Mouse (Mus musculus) layer of hippocampus, adult 9-10 months (tissue): ENCODE results near the gene AC170998.1.

Source experiments
- DNase-seq: peaks from one replicate; pipeline ENCODE4 v3.0.0; 2022; ENCODE audit warnings: low spot score

AC170998.1 gene

GRCm38 (mm10) chr17:28725783-28726182 is at the start of gene AC170998.1:
Gene AC170998.1, plus strand, starts transcription at chr17:28726083.
- no peak for DNase-seq

DNA sequence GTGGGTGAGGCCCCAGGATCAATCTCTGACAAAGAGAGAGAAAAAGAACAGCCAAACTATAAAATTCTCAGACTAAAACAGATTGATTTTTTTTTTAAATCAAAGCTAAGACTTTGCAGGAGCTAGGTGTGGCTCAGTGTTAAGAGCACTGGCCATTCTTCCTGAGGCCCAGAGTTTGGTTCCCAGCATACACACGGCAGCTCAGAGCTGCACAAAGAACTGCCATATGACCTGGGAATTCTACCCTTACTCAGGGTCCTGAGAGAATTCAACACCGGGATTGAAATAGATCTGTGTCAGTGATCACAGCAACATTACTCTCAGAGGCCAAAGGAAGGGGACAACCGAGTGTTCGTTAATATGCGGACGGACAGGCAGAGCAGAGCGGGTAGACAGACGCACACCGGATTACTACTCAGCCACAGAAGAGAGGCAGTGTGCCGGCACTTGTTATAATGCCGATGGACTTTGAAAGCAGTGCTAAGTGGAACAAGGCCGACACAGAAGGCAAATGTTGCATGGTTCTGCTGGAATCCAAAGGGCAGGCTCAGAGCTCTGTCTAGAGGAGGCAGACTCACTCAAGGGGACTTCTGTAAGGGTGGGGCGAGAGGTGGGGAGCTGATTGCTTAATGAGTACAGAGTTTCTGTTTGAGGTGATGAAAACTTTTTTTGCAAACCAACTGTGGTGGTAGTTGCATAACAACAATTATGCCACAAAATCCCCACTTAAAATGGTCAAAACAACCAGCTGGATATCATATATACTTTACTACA is 43.4 kb upstream of the AC170998.1 start:
- DNase-seq, result no peak

DNA sequence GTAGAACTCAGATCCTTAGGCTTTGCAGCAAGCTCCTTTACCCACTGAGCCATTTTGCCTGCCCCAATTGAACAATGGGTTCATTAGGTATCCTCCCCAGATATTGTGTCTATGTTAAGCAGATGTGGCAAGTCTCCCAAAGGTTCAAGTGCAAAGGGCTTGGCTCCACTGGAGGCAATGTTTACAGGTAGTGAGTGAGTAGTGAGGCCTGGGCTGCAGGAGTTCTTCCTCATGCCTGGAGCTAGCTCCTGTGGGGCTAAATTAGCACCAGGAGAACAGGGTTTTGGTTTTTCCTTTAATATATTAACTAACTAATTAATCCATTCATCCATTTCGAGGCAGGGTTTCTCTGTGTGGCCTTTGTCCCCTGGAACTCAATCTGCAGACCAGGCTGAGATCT is 42.3 kb upstream of the AC170998.1 start:
- no peak for DNase-seq

- no peak for DNase-seq
Observed at GRCm38 (mm10) chr17:28684631-28685030, 41.3 kb upstream of the AC170998.1 start.

DNA sequence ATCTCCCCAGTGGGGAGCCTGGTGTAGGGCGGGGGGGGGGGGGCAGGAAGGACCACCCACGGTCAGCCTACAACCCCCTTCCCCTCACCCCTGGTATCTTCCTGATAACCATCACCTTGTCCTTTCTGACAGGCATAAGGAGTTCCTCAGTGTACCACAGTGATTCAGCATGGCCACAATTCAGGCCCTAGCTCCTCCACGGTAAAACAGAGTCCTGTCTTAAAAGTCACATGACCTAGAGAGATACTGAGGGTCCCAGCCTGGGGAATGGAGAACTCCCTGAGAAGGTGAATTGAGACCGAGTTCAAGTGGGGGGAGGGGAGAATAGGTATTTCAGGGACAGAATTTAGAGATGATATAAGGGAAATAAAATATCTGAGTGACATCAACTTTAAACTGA is 38.5 kb upstream of the AC170998.1 start:
- DNase-seq, result no peak

GRCm38 (mm10) chr17:28689586-28690283 is 36.1 kb upstream of the AC170998.1 start, which contains the start of gene Slc26a8:
Gene Slc26a8, minus strand, starts transcription at chr17:28690233.
- no peak for DNase-seq

DNA sequence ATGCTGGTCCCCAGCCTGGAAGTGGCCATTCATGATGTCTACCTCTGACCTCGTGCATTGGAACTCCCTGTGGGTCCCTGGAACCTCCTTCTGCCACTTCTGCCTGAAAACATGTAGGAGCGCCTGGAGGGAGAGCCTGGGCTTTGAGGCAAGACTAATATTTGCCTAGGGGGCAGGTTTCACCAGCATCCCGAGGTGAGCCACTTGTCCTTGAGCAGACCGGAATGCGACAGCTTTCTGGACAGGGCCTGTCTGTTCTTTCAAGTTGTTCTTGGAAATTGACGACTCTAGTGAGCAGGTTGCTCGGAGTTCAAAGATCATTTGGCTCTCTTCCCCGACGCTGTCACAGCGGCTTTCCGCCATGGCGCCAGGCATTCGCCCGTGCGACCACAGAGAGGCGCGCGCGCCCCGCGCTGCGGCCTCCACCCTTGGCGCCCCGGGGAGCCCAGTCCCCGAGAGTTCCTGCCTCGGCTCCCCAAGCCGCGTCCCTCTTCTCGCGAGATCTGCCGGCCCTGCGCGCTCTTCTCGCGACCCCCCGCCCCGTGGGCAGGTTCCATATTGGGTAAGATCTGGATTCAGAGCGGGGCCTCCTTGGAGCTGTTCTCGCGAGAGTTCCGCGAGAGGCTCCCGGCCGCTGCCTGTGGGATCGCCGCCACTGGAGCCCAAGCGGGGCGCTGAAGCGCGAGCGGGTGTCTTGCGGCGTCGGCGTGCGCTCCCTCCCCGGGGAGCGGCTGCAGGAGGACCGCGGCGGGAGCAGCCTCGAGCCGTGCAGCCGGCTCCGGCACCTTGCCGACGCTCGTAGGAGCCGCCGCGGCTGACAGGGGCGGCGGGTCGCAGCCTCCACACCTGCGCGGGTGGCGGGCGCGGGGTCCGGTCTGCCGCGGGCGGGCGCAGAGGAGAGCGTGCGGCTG is 34.9 kb upstream of the AC170998.1 start, which contains the start of gene Mapk14:
Mapk14 (plus strand) TSS at position 554 of the 911 bp plus-strand sequence.
- peak; percentile 98 for DNase-seq

DNA sequence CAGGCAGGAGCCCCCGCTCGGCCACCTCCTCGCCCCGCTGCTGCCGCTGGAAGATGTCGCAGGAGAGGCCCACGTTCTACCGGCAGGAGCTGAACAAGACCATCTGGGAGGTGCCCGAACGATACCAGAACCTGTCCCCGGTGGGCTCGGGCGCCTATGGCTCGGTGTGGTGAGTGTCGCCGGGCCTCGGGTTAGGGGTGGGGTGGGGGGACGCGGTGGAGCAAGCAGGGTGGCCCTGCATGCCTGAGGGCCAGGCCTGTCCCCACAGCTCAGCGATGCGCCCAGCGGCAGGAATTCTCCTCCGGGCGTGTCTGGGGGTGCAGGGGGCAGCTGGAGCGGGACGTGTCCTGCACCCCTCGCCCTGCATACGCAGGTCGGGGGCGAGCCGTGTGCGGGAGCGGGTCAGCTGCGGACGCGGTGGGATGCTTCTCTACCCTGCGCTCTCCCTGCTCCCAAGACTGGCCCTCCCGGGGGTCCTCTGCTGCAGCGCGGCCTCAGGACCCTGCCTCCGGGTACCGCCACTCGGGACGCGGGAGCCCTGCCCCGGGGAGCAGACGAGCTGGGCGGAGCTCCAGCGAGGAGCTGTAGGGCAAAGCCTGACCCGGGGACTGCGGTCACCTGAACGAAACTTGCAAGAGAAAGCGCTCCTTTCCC is 34.1 kb upstream of the AC170998.1 start:
- no peak for DNase-seq

DNA sequence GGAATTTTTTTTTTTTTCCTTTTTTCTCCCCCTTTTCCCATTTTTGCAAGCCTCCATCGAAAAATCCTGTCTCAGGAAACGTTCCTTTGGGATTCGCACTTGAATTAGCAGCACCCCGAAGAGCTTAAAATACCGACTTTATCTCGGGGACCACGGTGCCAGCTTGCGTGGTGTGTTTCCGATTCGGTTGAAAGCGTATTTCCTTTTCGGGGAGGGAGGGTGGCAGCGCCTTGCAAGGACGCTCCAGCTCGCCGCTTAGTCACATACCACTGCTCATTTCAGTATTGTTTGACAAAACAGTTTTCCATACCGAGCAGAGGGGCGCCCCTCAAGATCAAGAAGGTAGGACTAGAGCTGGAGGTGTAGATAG is 33.6 kb upstream of the AC170998.1 start:
- DNase-seq, result no peak

GRCm38 (mm10) chr17:28693086-28693485 is 32.8 kb upstream of the AC170998.1 start:
- no peak for DNase-seq

GRCm38 (mm10) chr17:28694078-28694477 is 31.8 kb upstream of the AC170998.1 start:
- DNase-seq, result no peak

GRCm38 (mm10) chr17:28694832-28695231 is 31.1 kb upstream of the AC170998.1 start:
- no peak for DNase-seq

DNA sequence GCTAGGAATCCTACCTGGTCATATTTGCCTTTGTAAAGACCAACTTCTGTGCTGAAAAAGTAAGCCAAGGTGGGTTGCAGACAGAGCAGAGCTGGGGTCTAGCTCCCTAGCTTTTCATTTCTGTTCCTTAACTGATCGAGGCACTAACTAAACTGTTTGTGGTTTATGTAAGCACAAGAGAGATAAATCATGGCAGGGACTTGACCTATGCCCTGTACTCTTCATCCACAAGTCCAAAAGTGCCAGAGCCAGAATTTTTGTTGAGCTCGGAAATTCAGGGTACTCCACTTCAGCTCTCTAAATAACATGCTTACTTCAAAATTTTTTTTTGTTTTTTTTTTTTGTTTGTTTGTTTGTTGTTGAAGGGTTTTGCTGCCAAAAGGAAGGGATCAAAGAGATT is 29.2 kb upstream of the AC170998.1 start:
- no peak for DNase-seq

DNA sequence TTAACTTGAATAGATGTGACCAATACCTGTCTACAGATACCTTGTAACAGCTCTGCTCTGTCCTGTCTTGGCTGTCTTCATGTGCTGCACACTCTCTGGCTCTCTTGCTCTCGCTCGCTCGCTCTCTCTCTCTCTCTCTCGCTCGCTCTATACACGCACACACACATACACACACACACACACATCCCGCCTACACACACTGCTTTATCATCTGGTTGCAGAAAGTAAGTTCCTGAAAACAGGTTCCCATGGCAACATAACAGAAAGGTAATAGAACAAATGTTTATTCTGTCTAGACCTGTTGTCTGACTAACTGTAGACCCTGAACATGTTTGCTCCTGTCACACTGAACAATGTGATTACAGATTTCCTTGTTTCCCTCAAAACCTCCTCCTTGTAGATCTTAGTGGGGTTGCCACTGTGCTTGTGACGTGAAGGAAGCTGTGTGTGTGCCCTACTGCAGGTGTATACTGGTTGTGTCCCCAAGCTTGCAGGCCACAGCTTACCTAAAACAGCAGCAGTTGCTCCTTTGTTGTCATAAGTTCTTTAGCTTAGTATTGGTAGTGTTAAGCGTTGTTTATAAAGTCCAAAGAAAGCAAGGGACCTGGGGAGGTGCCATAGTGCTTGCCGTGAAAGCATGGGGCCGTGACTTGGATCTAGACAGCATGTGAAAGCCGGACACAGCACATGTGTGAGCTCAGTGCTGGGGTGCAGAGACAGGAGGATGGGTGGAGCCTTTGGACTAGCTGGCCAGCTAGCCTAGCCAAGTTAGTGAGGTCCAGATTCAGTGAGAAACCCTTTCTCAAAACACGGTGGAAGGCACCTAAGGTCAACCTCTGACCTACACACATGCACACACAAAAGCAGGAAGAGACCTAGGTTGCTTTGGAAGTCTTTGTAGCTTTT is 28.3 kb upstream of the AC170998.1 start:
- no peak for DNase-seq

GRCm38 (mm10) chr17:28698245-28698644 is 27.6 kb upstream of the AC170998.1 start:
- no peak for DNase-seq

GRCm38 (mm10) chr17:28698672-28699071 is 27.2 kb upstream of the AC170998.1 start:
- no peak for DNase-seq

DNA sequence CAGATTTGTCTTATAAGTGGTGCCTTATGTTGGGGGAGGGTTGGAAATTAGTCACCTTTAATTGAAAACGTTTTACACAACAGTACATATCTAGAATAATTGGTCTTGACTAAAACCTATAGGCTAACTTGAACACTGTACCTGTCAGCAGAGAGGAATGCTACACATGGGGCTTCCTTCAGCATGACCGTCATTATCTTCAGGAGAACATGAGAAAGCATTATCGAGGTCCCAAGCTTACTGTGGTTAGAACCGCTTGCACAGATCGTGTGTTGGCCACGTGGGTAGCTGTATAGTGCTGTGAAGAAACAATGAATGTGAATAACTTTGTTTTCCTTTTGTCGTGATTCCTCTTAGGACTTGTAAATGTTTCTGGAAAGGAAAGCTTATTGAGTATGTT is 26.1 kb upstream of the AC170998.1 start:
- no peak for DNase-seq

- DNase-seq, result no peak
Observed at GRCm38 (mm10) chr17:28701171-28701570, 24.7 kb upstream of the AC170998.1 start.

DNA sequence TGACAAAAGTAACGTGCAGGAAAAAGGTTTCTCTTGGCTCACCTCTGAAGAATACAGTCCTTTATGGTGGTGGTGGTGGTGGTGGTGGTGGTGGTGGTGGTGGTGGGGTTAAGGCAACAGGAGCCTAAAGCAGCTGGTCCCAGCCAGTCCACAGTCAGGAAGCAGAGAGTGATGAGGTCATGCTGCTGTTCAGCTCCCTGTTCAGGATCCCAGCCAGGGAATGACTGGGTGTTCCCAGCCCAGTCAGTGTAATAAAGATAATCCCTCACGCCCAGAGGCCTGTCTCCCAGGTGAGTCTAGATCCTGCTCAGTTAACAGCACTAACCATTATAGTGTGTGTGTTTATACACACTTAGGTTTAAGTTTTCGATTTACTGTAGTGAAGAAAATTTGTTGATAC is 24.1 kb upstream of the AC170998.1 start:
- DNase-seq, result no peak

DNA sequence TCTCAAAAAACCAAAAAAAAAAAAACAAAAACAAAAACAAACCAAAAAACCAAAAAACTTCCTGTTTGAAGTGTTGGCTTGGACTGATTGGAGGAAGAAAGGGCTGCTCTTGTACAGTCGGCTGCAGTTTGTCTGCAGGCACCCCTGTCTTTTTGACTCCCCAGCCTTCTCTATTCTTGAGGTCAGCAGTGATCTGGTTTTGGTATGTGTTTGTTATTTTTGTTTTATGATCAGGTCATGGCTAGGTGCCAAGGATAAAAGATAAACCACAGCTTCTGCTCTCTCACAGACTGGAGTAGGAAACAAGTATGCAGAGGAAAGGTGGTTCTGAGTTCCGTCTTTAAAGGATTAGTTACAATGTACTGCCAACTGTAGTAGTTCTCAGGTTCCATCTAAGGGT is 23.2 kb upstream of the AC170998.1 start:
- DNase-seq, result no peak

- DNase-seq, result no peak
Observed at GRCm38 (mm10) chr17:28706697-28707096, 19.2 kb upstream of the AC170998.1 start.
